20 mouse cellular contexts compared by ENCODE assay signal in the genomic region with DNA sequence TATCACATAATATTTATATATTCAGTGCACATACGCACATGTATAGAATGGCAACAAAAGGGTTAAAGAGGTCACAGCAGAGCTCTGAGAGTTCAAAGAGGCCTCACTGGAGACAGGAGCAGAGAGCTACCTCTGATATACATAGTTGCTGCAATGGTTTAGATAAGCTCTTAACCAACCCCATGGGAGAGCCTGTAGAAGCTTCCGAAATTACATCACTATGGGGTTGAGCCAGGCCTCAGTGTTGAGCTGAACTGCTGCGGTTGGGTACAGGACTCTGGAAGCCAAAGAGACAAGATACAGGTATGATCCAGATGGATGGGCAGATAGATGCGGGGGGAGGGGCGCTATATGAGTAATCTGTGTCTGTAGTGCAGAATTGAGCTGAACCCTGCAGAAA. TPM values are rescaled to one million over a fixed set of nuclear protein-coding genes. Genes with fewer than 3 reads are reported as not detected.
DNase-seq lines count a peak whose midpoint lies in the region; ATAC-seq and TF ChIP-seq lines count a peak whose summit lies in the region.
"Had no signal": no experiment of that assay in that cellular context is flagged by ENCODE, and none has a peak within 500 bp of the region (broad histone marks: within the 10 kb centered on the region; RNA-seq: fewer than 3 reads in every experiment).

No protein-coding gene starts in this region.

- ATAC-seq in midbrain, embryonic 11.5 days (ENCODE audit: low FRiP score), result no peak
- no peak for ATAC-seq in midbrain, embryonic 16.5 days
- ATAC-seq in liver, embryonic 14.5 days (ENCODE audit: insufficient read depth), result peak; percentile 93
- ATAC-seq: lung, postnatal 0 days had no signal

- H3K9ac ChIP-seq in midbrain, embryonic 11.5 days (ENCODE audit: low read length), result no peak overlapping the region
- H3K9ac ChIP-seq in midbrain, embryonic 16.5 days (ENCODE audit: low read depth, low read length), result no peak overlapping the region
- peak overlapping the region; percentile 64 for H3K9ac ChIP-seq in liver, embryonic 14.5 days (replicated peaks)
- H3K9ac ChIP-seq: embryonic facial prominence, embryonic 13.5 days; heart, embryonic 15.5 days; neural tube, embryonic 12.5 days had no signal

- peak; percentile 87 for DNase-seq in heart, embryonic 10.5 days (ENCODE audit: low spot score)
- no peak for DNase-seq in heart, adult 9 months (ENCODE audit: low spot score in 2 of 2)
- DNase-seq in midbrain, embryonic 11.5 days (ENCODE audit: low spot score, missing footprints), result peak; percentile 81
- peak; percentile 73 to 78 (median 75) for DNase-seq in liver, embryonic 14.5 days (ENCODE audit: low read depth in 3 of 3, low spot score in 3 of 3)
- DNase-seq in layer of hippocampus, postnatal 14 days (ENCODE audit: low spot score in 2 of 2), result no peak
- DNase-seq in ovary, adult 18-20 months (ENCODE audit: low spot score), result no peak
- no peak for DNase-seq in cerebellum, adult 18-20 months
- DNase-seq: adrenal gland, adult 2 months; cerebellum, adult 11-12 months; gastrocnemius, postnatal 14 days; thymus, postnatal 36 days had no signal

- TF ChIP-seq EP300 in liver, embryonic 14.5 days (IDR thresholded peaks at IDR 0.05; ENCODE audit: low read depth), result peak; percentile 85

- peaks cover 28% of the 10 kb centered on the region for H3K4me1 ChIP-seq in heart, embryonic 10.5 days
- H3K4me1 ChIP-seq in midbrain, embryonic 11.5 days (ENCODE audit: control insufficient read depth, insufficient read depth, low read length), result peaks cover 2% of the 10 kb centered on the region; the same call in 1 of the 2 replicates
- no peaks in the 10 kb centered on the region for H3K4me1 ChIP-seq in midbrain, embryonic 16.5 days (ENCODE audit: control insufficient read depth, insufficient read depth, low read length)
- peaks cover 45 to 53% of the 10 kb centered on the region in 2 experiments for H3K4me1 ChIP-seq in liver, embryonic 14.5 days (replicated peaks; ENCODE audit: control insufficient read depth in 2 of 2, insufficient read depth in 2 of 2, low read length in 1 of 2)
- H3K4me1 ChIP-seq: embryonic facial prominence, embryonic 13.5 days had no signal

- H3K4me3 ChIP-seq in heart, embryonic 10.5 days, result peak overlapping the region; percentile 22; the same call in 1 of the 2 replicates
- no peak overlapping the region; the same call in 1 of the 2 replicates for H3K4me3 ChIP-seq in midbrain, embryonic 11.5 days (ENCODE audit: low read depth, low read length)
- no peak overlapping the region for H3K4me3 ChIP-seq in midbrain, embryonic 16.5 days (ENCODE audit: low read depth, low read length)
- peak overlapping the region; percentile 56 to 79 for H3K4me3 ChIP-seq in liver, embryonic 14.5 days (ENCODE audit: insufficient read depth in 1 of 2, low read depth in 2 of 2, low read length in 2 of 2)
- H3K4me3 ChIP-seq: embryonic facial prominence, embryonic 13.5 days; heart, embryonic 15.5 days; hindbrain, embryonic 10.5 days; left cerebral cortex, adult 2 months; megakaryocyte, embryonic 14.5 days; neural tube, embryonic 12.5 days had no signal

- H3K27ac ChIP-seq in heart, embryonic 10.5 days, result peak overlapping the region; percentile 12; the same call in 1 of the 2 replicates
- H3K27ac ChIP-seq in midbrain, embryonic 11.5 days (ENCODE audit: low read depth, low read length), result no peak overlapping the region
- H3K27ac ChIP-seq in midbrain, embryonic 16.5 days (ENCODE audit: low read length), result no peak overlapping the region
- H3K27ac ChIP-seq in liver, embryonic 14.5 days, result peak overlapping the region; percentile 88
- H3K27ac ChIP-seq: embryonic facial prominence, embryonic 13.5 days; heart, embryonic 15.5 days; hindbrain, embryonic 10.5 days; left cerebral cortex, adult 2 months; neural tube, embryonic 12.5 days had no signal

- 62% methylated on average over 5 of the region's 5 CpGs for WGBS in heart, embryonic 10.5 days
- WGBS in midbrain, embryonic 11.5 days, result 87% methylated on average over 5 of the region's 5 CpGs
- 89% methylated on average over 5 of the region's 5 CpGs for WGBS in midbrain, embryonic 16.5 days
- 17% methylated on average over 5 of the region's 5 CpGs for WGBS in liver, embryonic 14.5 days (ENCODE audit: insufficient replicate concordance)

- no peaks in the 10 kb centered on the region for H3K27me3 ChIP-seq in heart, embryonic 10.5 days (ENCODE audit: insufficient read depth, poor library complexity, severe bottlenecking)
- no peaks in the 10 kb centered on the region for H3K27me3 ChIP-seq in midbrain, embryonic 11.5 days (ENCODE audit: control insufficient read depth, insufficient read depth, low read length)
- no peaks in the 10 kb centered on the region for H3K27me3 ChIP-seq in midbrain, embryonic 16.5 days (ENCODE audit: control insufficient read depth, insufficient read depth, low read depth, low read length)
- no peaks in the 10 kb centered on the region; the same call in 1 of the 2 replicates for H3K27me3 ChIP-seq in liver, embryonic 14.5 days (ENCODE audit: control insufficient read depth, insufficient read depth, low read length)
- H3K27me3 ChIP-seq: embryonic facial prominence, embryonic 13.5 days; heart, embryonic 15.5 days; neural tube, embryonic 12.5 days had no signal

- H3K4me2 ChIP-seq in midbrain, embryonic 11.5 days, result no peak overlapping the region
- H3K4me2 ChIP-seq in midbrain, embryonic 16.5 days (ENCODE audit: low read length), result no peak overlapping the region
- H3K4me2 ChIP-seq in liver, embryonic 14.5 days (ENCODE audit: low read depth), result peak overlapping the region; percentile 70
- H3K4me2 ChIP-seq: embryonic facial prominence, embryonic 13.5 days; heart, embryonic 15.5 days; neural tube, embryonic 12.5 days had no signal

- no peaks in the 10 kb centered on the region for H3K36me3 ChIP-seq in heart, embryonic 10.5 days
- no peaks in the 10 kb centered on the region for H3K36me3 ChIP-seq in midbrain, embryonic 11.5 days (ENCODE audit: control insufficient read depth, insufficient read depth, low read length)
- no peaks in the 10 kb centered on the region for H3K36me3 ChIP-seq in midbrain, embryonic 16.5 days (ENCODE audit: control insufficient read depth, insufficient read depth, low read length)
- no peaks in the 10 kb centered on the region for H3K36me3 ChIP-seq in liver, embryonic 14.5 days (replicated peaks; ENCODE audit: control insufficient read depth, insufficient read depth, low read depth)
- H3K36me3 ChIP-seq: embryonic facial prominence, embryonic 13.5 days; heart, embryonic 15.5 days; hindbrain, embryonic 10.5 days; neural tube, embryonic 12.5 days had no signal

- H3K9me3 ChIP-seq in heart, embryonic 10.5 days, result no peaks in the 10 kb centered on the region
- H3K9me3 ChIP-seq in midbrain, embryonic 11.5 days (ENCODE audit: control insufficient read depth, low read length), result no peaks in the 10 kb centered on the region
- no peaks in the 10 kb centered on the region for H3K9me3 ChIP-seq in midbrain, embryonic 16.5 days (replicated peaks; ENCODE audit: control insufficient read depth, low read length, poor library complexity, severe bottlenecking)
- H3K9me3 ChIP-seq in liver, embryonic 14.5 days (ENCODE audit: control insufficient read depth, low read length), result no peaks in the 10 kb centered on the region
- H3K9me3 ChIP-seq: embryonic facial prominence, embryonic 13.5 days; heart, embryonic 15.5 days; hindbrain, embryonic 10.5 days; megakaryocyte, embryonic 14.5 days; neural tube, embryonic 12.5 days had no signal

- TF ChIP-seq CTCF in liver, embryonic 14.5 days (IDR thresholded peaks at IDR 0.05; ENCODE audit: low read depth), result no peak

RNA-seq across cellular contexts. Expression of a gene that starts 8.1 kb away (rescaled TPM):
- 1.1 and 3.1 TPM in 2 replicates for polyA plus RNA-seq in heart, embryonic 10.5 days (2016; fragmentation: Nextera tagmentation; extraction: Ambion mirVana)
- 5.8 and 6.8 TPM in 2 replicates for polyA plus RNA-seq in midbrain, embryonic 11.5 days (2014; fragmentation: Nextera tagmentation; extraction: Ambion mirVana)
- polyA plus RNA-seq in midbrain, embryonic 16.5 days (2015; fragmentation: Nextera tagmentation; extraction: Ambion mirVana), result 5.7 and 5.9 TPM in 2 replicates
- polyA plus RNA-seq in liver, embryonic 14.5 days (2012; rRNA removed), result 0.01 TPM in 2 replicates
- not detected in 2 replicates for polyA plus RNA-seq in liver, embryonic 14.5 days (2014; fragmentation: Nextera tagmentation; extraction: Ambion mirVana)
- total RNA-seq in layer of hippocampus, postnatal 14 days (2021), result 10 to 100 TPM; 27.1 to 29.2 TPM
- total RNA-seq: gastrocnemius, postnatal 14 days had no signal
- polyA plus RNA-seq: spleen, adult 2 months had no signal

Comparison
In these comparisons a context has a peak if more than half of its experiments do, and no peak if none do; other contexts are left out.
1. DNase-seq: peak in heart, embryonic 10.5 days (single experiment), midbrain, embryonic 11.5 days (single experiment) and liver, embryonic 14.5 days (3 of 3); none in heart, adult 9 months (0 of 2), layer of hippocampus, postnatal 14 days (0 of 2), ovary, adult 18-20 months (single experiment) and cerebellum, adult 18-20 months (0 of 2).
2. H3K27ac ChIP-seq: peak in heart, embryonic 10.5 days (single experiment) and liver, embryonic 14.5 days (single experiment); none in midbrain, embryonic 11.5 days (single experiment) and midbrain, embryonic 16.5 days (single experiment).
3. H3K4me3 ChIP-seq: peak in heart, embryonic 10.5 days (single experiment) and liver, embryonic 14.5 days (2 of 2); none in midbrain, embryonic 11.5 days (single experiment) and midbrain, embryonic 16.5 days (single experiment).